Mouse (Mus musculus): ENCODE data around the gene St7. TPM values are rescaled to one million over a fixed set of nuclear protein-coding genes. Genes with fewer than 3 reads are reported as not detected.

Gene St7
- polyA plus RNA-seq, 1 experiment: 8.4 TPM

DNA sequence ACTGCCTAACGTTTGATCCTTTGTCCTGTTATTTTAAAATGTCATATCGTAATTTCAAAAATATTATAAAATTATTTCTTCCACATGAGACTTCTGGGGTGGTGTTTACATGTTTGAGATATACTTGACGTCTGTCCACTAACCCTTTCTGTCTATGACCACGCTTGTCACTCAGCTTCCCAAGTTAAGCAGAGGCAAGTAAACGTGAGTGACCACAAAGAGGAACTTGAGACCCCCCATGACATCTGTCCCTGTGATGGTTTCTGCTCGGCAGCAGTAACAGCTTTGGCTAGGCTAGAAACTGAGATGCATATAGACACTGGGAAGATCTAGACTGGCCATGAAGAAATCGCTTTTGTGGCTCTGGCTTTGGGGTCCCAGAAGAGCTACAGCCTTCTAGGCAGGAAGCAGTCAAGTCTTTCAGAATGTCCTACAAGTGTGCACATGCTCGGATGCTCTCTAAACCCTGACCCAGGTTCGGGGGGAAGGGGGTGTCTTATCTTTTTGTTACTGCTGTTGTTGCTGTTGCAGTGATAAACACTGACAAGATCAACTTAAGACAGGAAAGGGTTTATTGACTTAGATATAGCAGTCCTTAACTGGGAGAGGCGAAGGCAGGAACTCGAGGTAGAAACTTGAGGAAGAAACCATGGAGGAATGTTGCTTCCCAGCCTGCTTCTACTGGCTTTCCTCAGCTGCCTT is 254.5 kb downstream of the St7 start:
- Histone ChIP-seq H3K79me3 (ENCODE audit: low read depth) (no peaks in the 10 kb centered on the region), H3K27me3 (ENCODE audit: control insufficient read depth, insufficient read depth, insufficient read length) (no peaks in the 10 kb centered on the region), H3K36me3 (ENCODE audit: control insufficient read depth, insufficient read depth) (no peaks in the 10 kb centered on the region), H3K79me2 (ENCODE audit: control insufficient read depth, insufficient read depth) (no peaks in the 10 kb centered on the region), H3ac (ENCODE audit: control insufficient read depth, insufficient read length, low read depth) (no peak overlapping the region), H3K4me3 (ENCODE audit: insufficient read depth, poor library complexity, severe bottlenecking) (no peak overlapping the region)
- TF ChIP-seq MAX (IDR thresholded peaks at IDR 0.05) (no peak), USF1 (IDR thresholded peaks at IDR 0.05; ENCODE audit: low read depth) (no peak)

DNA sequence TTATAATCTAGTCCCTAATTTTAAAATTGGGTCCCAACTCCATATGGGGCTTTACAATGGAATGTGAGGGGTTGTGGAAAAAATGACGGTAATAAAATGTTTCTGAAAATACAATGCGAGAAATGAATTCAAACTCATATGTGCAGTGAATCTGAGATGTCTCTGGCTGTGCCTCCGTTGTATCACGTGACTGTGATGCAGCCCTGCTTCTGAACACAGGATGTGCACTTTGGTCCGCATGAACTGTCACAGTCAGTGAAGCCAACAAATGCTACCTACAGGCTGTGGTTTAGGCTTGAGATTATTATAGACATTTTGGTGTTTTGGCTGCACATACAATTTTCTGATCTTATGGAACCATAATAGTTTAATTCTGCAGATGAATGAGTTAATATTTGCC is 256.4 kb downstream of the St7 start:
- TF ChIP-seq FOSL1 (IDR thresholded peaks at IDR 0.05; ENCODE audit: insufficient read depth, low read length, poor library complexity, severe bottlenecking): no peak
- no peak for TF ChIP-seq USF1 (IDR thresholded peaks at IDR 0.05; ENCODE audit: low read depth)
- no peak for TF ChIP-seq MYOD1 (IDR thresholded peaks at IDR 0.05; ENCODE audit: control insufficient read depth, insufficient read length, low read depth)
- no peak for TF ChIP-seq CTCF (IDR thresholded peaks at IDR 0.05; ENCODE audit: control insufficient read depth, insufficient read depth, insufficient read length)
- no peak for TF ChIP-seq CEBPB (IDR thresholded peaks at IDR 0.05; ENCODE audit: low read depth)
- TF ChIP-seq MAX (IDR thresholded peaks at IDR 0.05): no peak
- no peak for TF ChIP-seq MYOG (IDR thresholded peaks at IDR 0.05; ENCODE audit: control insufficient read depth, extremely low read depth, insufficient read length)
- no peak overlapping the region for H3K4me3 ChIP-seq (ENCODE audit: insufficient read depth, poor library complexity, severe bottlenecking)
- H3K27me3 ChIP-seq (ENCODE audit: control insufficient read depth, insufficient read depth, insufficient read length): no peaks in the 10 kb centered on the region
- H3ac ChIP-seq (ENCODE audit: control insufficient read depth, insufficient read length, low read depth): no peak overlapping the region
- no peaks in the 10 kb centered on the region for H3K79me2 ChIP-seq (ENCODE audit: control insufficient read depth, insufficient read depth)
- H3K79me3 ChIP-seq (ENCODE audit: low read depth): no peaks in the 10 kb centered on the region
- H3K36me3 ChIP-seq (ENCODE audit: control insufficient read depth, insufficient read depth): no peaks in the 10 kb centered on the region

DNA sequence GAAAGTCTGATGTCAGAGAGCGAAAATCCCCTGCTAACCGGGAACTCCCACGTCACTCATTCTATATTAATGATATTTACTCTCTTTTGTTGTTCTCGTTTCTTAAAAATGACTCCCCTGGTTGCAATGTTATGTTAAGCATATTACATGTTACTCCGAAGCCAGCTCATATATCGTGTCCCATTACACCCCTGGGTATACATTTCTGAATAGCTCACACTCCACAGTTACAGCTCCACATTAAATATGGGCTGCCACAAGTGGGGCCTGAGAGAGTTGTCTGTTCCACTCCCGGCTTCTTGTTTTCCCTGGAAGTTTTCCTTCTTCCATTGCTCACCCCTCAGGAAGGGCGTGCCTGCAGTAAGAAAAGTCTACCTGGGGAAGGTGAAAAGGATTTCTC is 259.0 kb downstream of the St7 start:
- Histone ChIP-seq H3K79me2 (ENCODE audit: control insufficient read depth, insufficient read depth) (no peaks in the 10 kb centered on the region), H3K4me3 (ENCODE audit: insufficient read depth, poor library complexity, severe bottlenecking) (no peak overlapping the region), H3K36me3 (ENCODE audit: control insufficient read depth, insufficient read depth) (no peaks in the 10 kb centered on the region), H3K27me3 (ENCODE audit: control insufficient read depth, insufficient read depth, insufficient read length) (no peaks in the 10 kb centered on the region), H3K79me3 (ENCODE audit: low read depth) (no peaks in the 10 kb centered on the region), H3ac (ENCODE audit: control insufficient read depth, insufficient read length, low read depth) (no peak overlapping the region)
- TF ChIP-seq FOSL1 (IDR thresholded peaks at IDR 0.05; ENCODE audit: insufficient read depth, low read length, poor library complexity, severe bottlenecking): no peak
- TF ChIP-seq CTCF (IDR thresholded peaks at IDR 0.05; ENCODE audit: control insufficient read depth, insufficient read depth, insufficient read length): no peak
- no peak for TF ChIP-seq MYOD1 (IDR thresholded peaks at IDR 0.05; ENCODE audit: control insufficient read depth, insufficient read length, low read depth)
- TF ChIP-seq MAX (IDR thresholded peaks at IDR 0.05): no peak
- no peak for TF ChIP-seq MYOG (IDR thresholded peaks at IDR 0.05; ENCODE audit: control insufficient read depth, extremely low read depth, insufficient read length)
- no peak for TF ChIP-seq USF1 (IDR thresholded peaks at IDR 0.05; ENCODE audit: low read depth)
- no peak for TF ChIP-seq CEBPB (IDR thresholded peaks at IDR 0.05; ENCODE audit: low read depth)

DNA sequence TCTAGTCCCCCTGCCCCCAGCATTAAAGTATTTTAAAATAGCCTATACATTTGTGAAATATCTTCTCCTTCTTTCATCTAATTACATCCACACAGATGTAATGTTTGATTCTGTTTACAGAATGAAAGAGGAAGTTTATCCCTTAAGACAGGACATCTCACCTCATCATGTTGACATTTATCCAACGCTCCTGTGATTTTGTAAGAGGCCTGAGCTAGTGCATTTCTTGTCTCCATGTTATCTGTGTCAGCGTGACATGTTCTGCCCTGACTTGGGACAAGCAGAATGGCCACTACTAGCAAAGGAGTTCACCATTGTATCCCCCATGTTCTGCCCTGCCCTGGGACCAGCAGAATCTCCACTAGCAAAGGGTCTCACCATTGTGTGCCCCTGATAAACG is 270.7 kb downstream of the St7 start:
- TF ChIP-seq CTCF (IDR thresholded peaks at IDR 0.05; ENCODE audit: control insufficient read depth, insufficient read depth, insufficient read length) (no peak), USF1 (IDR thresholded peaks at IDR 0.05; ENCODE audit: low read depth) (no peak)
- H3ac ChIP-seq (ENCODE audit: control insufficient read depth, insufficient read length, low read depth): no peak overlapping the region
- no peaks in the 10 kb centered on the region for H3K36me3 ChIP-seq (ENCODE audit: control insufficient read depth, insufficient read depth)

DNA sequence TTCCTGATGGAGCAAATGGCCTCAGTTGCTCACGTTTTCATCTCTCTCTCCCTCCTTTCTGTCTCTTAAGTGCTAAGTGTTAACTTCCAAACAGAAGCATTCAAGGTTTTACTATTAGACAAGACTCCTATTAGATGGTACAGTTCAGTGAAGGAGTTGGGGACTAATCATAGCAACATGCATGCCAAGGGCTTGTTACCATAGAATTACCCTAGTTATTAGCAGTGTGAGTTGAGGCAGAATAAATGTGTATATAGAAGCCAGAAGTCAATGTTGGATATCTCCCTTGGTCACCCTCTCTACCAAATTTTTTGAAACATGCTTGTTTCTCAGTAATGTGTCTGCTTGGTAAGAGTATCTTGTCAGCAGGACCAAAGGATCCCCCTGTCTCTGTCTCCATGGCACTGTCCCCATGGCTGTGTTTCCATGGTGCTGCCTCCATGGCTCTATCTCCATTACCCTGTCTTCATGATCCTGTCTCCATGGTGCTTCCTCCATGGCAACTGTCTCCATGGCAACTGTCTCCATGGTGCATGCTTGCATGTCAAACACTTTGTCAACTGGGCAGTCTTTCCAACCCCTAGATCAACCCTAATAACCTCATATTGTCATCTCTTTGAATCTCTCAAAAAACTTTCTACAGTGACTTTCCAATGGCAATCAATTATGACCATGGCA is 275.9 kb downstream of the St7 start:
- H3K79me3 ChIP-seq (ENCODE audit: low read depth): no peaks in the 10 kb centered on the region
- no peaks in the 10 kb centered on the region for H3K79me2 ChIP-seq (ENCODE audit: control insufficient read depth, insufficient read depth)
- TF ChIP-seq MYOD1 (IDR thresholded peaks at IDR 0.05; ENCODE audit: control insufficient read depth, insufficient read length, low read depth) (no peak), FOSL1 (IDR thresholded peaks at IDR 0.05; ENCODE audit: insufficient read depth, low read length, poor library complexity, severe bottlenecking) (no peak), MAX (IDR thresholded peaks at IDR 0.05) (no peak), CEBPB (IDR thresholded peaks at IDR 0.05; ENCODE audit: low read depth) (no peak), MYOG (IDR thresholded peaks at IDR 0.05; ENCODE audit: control insufficient read depth, extremely low read depth, insufficient read length) (no peak), USF1 (IDR thresholded peaks at IDR 0.05; ENCODE audit: low read depth) (no peak), CTCF (IDR thresholded peaks at IDR 0.05; ENCODE audit: control insufficient read depth, insufficient read depth, insufficient read length) (no peak)
- H3K4me3 ChIP-seq (ENCODE audit: insufficient read depth, poor library complexity, severe bottlenecking): no peak overlapping the region
- no peaks in the 10 kb centered on the region for H3K27me3 ChIP-seq (ENCODE audit: control insufficient read depth, insufficient read depth, insufficient read length)
- no peak overlapping the region for H3ac ChIP-seq (ENCODE audit: control insufficient read depth, insufficient read length, low read depth)
- no peaks in the 10 kb centered on the region for H3K36me3 ChIP-seq (ENCODE audit: control insufficient read depth, insufficient read depth)

More for the DNA sequence above, 270.7 kb downstream of the St7 start:
- H3K79me3 ChIP-seq (ENCODE audit: low read depth): no peaks in the 10 kb centered on the region
- no peak overlapping the region for H3K4me3 ChIP-seq (ENCODE audit: insufficient read depth, poor library complexity, severe bottlenecking)
- H3K79me2 ChIP-seq (ENCODE audit: control insufficient read depth, insufficient read depth): no peaks in the 10 kb centered on the region
- no peaks in the 10 kb centered on the region for H3K27me3 ChIP-seq (ENCODE audit: control insufficient read depth, insufficient read depth, insufficient read length)

DNA sequence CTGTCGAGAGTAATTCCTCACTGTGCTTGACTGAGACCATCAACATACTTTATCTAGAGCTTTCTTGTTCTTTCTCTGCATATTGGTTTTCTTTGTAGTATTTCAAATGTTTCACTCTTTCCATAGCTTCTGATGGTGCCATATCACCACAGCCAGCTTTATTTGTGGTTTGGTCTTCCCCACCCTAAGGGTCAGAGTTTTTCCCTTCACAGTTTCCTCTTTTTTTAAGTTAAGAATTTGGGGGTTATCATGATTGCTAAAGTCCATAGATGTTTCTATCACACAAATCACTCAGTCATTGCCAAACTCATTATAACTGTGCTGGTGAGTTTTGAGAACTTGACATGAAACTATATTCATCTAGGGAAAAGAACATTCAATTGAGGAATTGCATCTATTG is 277.1 kb downstream of the St7 start:
- Histone ChIP-seq H3K4me3 (ENCODE audit: insufficient read depth, poor library complexity, severe bottlenecking) (no peak overlapping the region), H3K27me3 (ENCODE audit: control insufficient read depth, insufficient read depth, insufficient read length) (no peaks in the 10 kb centered on the region), H3ac (ENCODE audit: control insufficient read depth, insufficient read length, low read depth) (no peak overlapping the region), H3K79me2 (ENCODE audit: control insufficient read depth, insufficient read depth) (no peaks in the 10 kb centered on the region), H3K79me3 (ENCODE audit: low read depth) (no peaks in the 10 kb centered on the region), H3K36me3 (ENCODE audit: control insufficient read depth, insufficient read depth) (no peaks in the 10 kb centered on the region)
- no peak for TF ChIP-seq USF1 (IDR thresholded peaks at IDR 0.05; ENCODE audit: low read depth)
